Mouse (Mus musculus): Measurements from ENCODE around the gene Arl5c. TPM values are rescaled to one million over a fixed set of nuclear protein-coding genes. Genes with fewer than 3 reads are reported as not detected.

Arl5c gene
- 2.1 TPM for polyA plus RNA-seq (2012; fragmentation: generic; extraction: Trizol)

DNA sequence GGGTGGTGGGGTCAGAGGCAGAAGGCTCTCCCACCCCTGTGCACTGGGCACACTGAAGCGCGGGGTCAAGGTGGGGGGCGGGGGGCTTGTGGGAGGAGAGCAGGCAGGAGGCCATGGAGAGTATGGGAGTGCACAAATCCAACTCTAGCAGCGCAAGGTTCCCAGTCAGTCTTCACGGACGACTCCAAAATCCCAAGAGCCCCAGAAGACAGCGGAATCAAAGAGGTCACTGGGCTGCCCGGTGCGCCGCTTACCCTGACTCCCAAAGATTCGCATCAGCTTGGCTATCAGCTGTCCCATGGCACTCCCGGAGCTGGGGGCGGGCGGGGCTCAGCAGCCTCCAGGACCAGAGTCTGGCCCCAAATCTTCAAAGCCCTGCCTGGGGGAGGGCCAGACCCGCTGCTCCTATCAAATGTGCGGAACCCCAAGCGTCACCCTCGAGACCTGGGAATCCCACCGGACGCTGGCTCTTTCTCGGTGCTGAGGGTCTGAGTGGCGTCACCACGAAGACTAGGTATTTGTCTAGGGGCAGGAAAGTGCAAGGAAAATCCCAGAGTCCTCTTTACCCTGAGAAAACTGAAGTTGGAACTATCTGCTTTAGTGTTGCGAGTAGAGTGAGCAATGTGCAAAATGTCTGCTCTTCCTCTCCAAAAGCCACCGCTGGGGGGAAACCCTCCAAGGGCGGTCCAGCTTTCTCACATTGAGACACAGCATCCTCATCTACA is at the start of gene Arl5c:
TSS of gene Arl5c (minus strand) at position 618 of the 725 bp plus-strand sequence.
- Histone ChIP-seq H3K79me2 (ENCODE audit: control insufficient read depth, insufficient read depth) (no peaks in the 10 kb centered on the region), H3K4me2 (ENCODE audit: low read depth) (peak within 1 kb of the TSS; percentile 71), H3K27me3 (ENCODE audit: control insufficient read depth, insufficient read depth, insufficient read length) (no peaks in the 10 kb centered on the region), H3K4me3 (peak within 1 kb of the TSS; percentile 26), H3K36me3 (ENCODE audit: control insufficient read depth, insufficient read depth) (no peaks in the 10 kb centered on the region), H3ac (ENCODE audit: control insufficient read depth, insufficient read length) (no peak within 1 kb of the TSS)
- TF ChIP-seq POLR2A (IDR thresholded peaks at IDR 0.05; ENCODE audit: insufficient read length, low read depth) (peak; percentile 32), E2F4 (IDR thresholded peaks at IDR 0.05; ENCODE audit: insufficient read depth) (no peak), TCF3 (IDR thresholded peaks at IDR 0.05; ENCODE audit: insufficient read length, low read depth) (no peak), SRF (IDR thresholded peaks at IDR 0.05; ENCODE audit: control insufficient read depth, insufficient read length, low read depth) (no peak), MAX (IDR thresholded peaks at IDR 0.05; ENCODE audit: low read depth) (no peak), CEBPB (IDR thresholded peaks at IDR 0.05; ENCODE audit: insufficient read depth, poor library complexity, severe bottlenecking) (no peak), POLR2AphosphoS2 (IDR thresholded peaks at IDR 0.05; ENCODE audit: insufficient read length, low read depth) (no peak), USF1 (IDR thresholded peaks at IDR 0.05; ENCODE audit: low read depth) (no peak), MYOG (IDR thresholded peaks at IDR 0.05; ENCODE audit: control insufficient read depth in 1 of 3, insufficient read depth in 1 of 3, insufficient read length in 2 of 3, low read depth in 2 of 3) (peak in 1 of 3 experiments; percentile 29), MYOD1 (IDR thresholded peaks at IDR 0.05; ENCODE audit: control insufficient read depth in 1 of 3, insufficient read length in 2 of 3, low read depth in 2 of 3) (peak in 1 of 3 experiments; percentile 8)

DNA sequence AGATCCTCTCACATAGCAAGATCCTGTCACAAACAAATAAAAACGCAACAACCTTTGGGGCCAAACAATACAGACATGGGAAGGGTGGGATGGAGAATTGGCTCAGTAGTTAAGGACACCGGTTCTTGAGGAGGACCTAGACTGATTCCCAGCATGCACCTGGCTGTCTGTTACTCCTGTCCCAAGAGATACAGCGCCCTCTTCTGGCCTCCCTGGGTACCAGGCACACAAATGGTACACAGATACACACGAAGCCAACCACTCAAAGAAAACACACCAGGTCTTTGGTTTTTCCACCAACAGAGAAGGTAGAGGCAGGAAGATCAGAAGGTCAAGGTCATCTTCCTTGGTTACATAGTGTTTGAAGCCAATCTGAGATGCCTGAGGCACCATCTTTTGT is 49.6 kb upstream of the Arl5c start:
- no peak overlapping the region for H3ac ChIP-seq (ENCODE audit: control insufficient read depth, insufficient read length)
- no peak for TF ChIP-seq USF1 (IDR thresholded peaks at IDR 0.05; ENCODE audit: low read depth)
- no peak overlapping the region for H3K4me3 ChIP-seq
- peaks cover 47% of the 10 kb centered on the region for H3K79me2 ChIP-seq (ENCODE audit: control insufficient read depth, insufficient read depth)
- H3K27me3 ChIP-seq (ENCODE audit: control insufficient read depth, insufficient read depth, insufficient read length): no peaks in the 10 kb centered on the region
- H3K36me3 ChIP-seq (ENCODE audit: control insufficient read depth, insufficient read depth): no peaks in the 10 kb centered on the region
- no peak overlapping the region for H3K4me2 ChIP-seq (ENCODE audit: low read depth)

DNA sequence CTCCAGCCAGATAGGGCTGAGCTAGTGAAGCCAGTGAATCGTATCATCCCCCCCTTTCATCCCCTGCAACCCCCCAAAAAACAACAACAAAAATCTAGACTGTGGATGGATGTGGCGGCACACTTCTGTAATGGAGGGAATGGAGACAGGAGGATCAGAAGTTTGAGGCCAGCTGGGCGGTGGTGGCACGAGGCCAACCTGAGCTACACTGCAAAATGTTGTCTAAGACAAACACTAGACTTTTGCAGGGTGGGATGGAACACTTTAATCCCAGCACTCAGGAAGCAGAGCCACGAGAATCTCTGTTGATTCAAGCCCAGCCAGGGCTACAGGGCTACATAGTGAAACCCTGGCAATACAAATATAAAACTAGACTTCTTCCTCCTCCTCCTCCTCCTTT is 48.1 kb upstream of the Arl5c start:
- H3K4me3 ChIP-seq: no peak overlapping the region
- TF ChIP-seq MYOD1 (IDR thresholded peaks at IDR 0.05; ENCODE audit: control insufficient read depth in 1 of 3, insufficient read length in 2 of 3, low read depth in 2 of 3) (no peak), SRF (IDR thresholded peaks at IDR 0.05; ENCODE audit: control insufficient read depth, insufficient read length, low read depth) (no peak), USF1 (IDR thresholded peaks at IDR 0.05; ENCODE audit: low read depth) (no peak), CEBPB (IDR thresholded peaks at IDR 0.05; ENCODE audit: insufficient read depth, poor library complexity, severe bottlenecking) (no peak), POLR2AphosphoS2 (IDR thresholded peaks at IDR 0.05; ENCODE audit: insufficient read length, low read depth) (no peak), MYOG (IDR thresholded peaks at IDR 0.05; ENCODE audit: control insufficient read depth in 1 of 3, insufficient read depth in 1 of 3, insufficient read length in 2 of 3, low read depth in 2 of 3) (no peak), MAX (IDR thresholded peaks at IDR 0.05; ENCODE audit: low read depth) (no peak), REST (IDR thresholded peaks at IDR 0.05; ENCODE audit: insufficient read depth, insufficient read length) (no peak), TCF3 (IDR thresholded peaks at IDR 0.05; ENCODE audit: insufficient read length, low read depth) (no peak), POLR2A (IDR thresholded peaks at IDR 0.05; ENCODE audit: insufficient read length, low read depth) (no peak)
- no peaks in the 10 kb centered on the region for H3K27me3 ChIP-seq (ENCODE audit: control insufficient read depth, insufficient read depth, insufficient read length)

DNA sequence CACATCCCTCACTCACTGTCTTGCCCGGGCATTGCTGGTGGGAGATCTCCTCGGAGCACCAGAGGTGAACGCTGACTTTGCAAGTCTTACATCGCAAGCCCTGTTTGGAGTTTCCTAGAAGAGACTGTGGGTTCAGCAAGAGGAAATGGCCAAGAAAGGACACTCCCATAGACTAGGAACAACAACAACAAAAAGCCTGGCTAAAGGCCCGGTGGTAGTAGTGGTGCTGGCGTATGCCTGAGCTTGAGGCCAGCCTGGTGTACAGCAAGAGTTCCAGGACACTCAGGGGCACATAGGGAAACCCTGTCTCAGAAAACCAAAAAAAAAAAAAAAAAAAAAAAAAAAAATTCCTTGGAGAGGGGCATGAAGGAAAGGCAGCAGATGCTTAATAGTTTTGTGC is 46.8 kb upstream of the Arl5c start:
- Histone ChIP-seq H3ac (ENCODE audit: control insufficient read depth, insufficient read length) (no peak overlapping the region), H3K4me3 (no peak overlapping the region), H3K4me2 (ENCODE audit: low read depth) (no peak overlapping the region), H3K79me2 (ENCODE audit: control insufficient read depth, insufficient read depth) (peaks cover 22% of the 10 kb centered on the region), H3K27me3 (ENCODE audit: control insufficient read depth, insufficient read depth, insufficient read length) (no peaks in the 10 kb centered on the region), H3K36me3 (ENCODE audit: control insufficient read depth, insufficient read depth) (peaks cover 5% of the 10 kb centered on the region)
- TF ChIP-seq E2F4 (IDR thresholded peaks at IDR 0.05; ENCODE audit: insufficient read depth) (no peak), POLR2A (IDR thresholded peaks at IDR 0.05; ENCODE audit: insufficient read length, low read depth) (no peak), REST (IDR thresholded peaks at IDR 0.05; ENCODE audit: insufficient read depth, insufficient read length) (no peak), TCF3 (IDR thresholded peaks at IDR 0.05; ENCODE audit: insufficient read length, low read depth) (no peak), CEBPB (IDR thresholded peaks at IDR 0.05; ENCODE audit: insufficient read depth, poor library complexity, severe bottlenecking) (no peak), TCF12 (IDR thresholded peaks at IDR 0.05; ENCODE audit: insufficient read depth, poor library complexity, severe bottlenecking) (no peak), MYOD1 (IDR thresholded peaks at IDR 0.05; ENCODE audit: control insufficient read depth in 1 of 3, insufficient read length in 2 of 3, low read depth in 2 of 3) (no peak), POLR2AphosphoS2 (IDR thresholded peaks at IDR 0.05; ENCODE audit: insufficient read length, low read depth) (no peak), USF1 (IDR thresholded peaks at IDR 0.05; ENCODE audit: low read depth) (no peak), SRF (IDR thresholded peaks at IDR 0.05; ENCODE audit: control insufficient read depth, insufficient read length, low read depth) (no peak), MAX (IDR thresholded peaks at IDR 0.05; ENCODE audit: low read depth) (no peak), MYOG (IDR thresholded peaks at IDR 0.05; ENCODE audit: control insufficient read depth in 1 of 3, insufficient read depth in 1 of 3, insufficient read length in 2 of 3, low read depth in 2 of 3) (no peak)

More for the DNA sequence above, 48.1 kb upstream of the Arl5c start:
- Histone ChIP-seq H3K4me2 (ENCODE audit: low read depth) (no peak overlapping the region), H3K36me3 (ENCODE audit: control insufficient read depth, insufficient read depth) (peaks cover 5% of the 10 kb centered on the region), H3K79me2 (ENCODE audit: control insufficient read depth, insufficient read depth) (peaks cover 32% of the 10 kb centered on the region), H3ac (ENCODE audit: control insufficient read depth, insufficient read length) (no peak overlapping the region)

DNA sequence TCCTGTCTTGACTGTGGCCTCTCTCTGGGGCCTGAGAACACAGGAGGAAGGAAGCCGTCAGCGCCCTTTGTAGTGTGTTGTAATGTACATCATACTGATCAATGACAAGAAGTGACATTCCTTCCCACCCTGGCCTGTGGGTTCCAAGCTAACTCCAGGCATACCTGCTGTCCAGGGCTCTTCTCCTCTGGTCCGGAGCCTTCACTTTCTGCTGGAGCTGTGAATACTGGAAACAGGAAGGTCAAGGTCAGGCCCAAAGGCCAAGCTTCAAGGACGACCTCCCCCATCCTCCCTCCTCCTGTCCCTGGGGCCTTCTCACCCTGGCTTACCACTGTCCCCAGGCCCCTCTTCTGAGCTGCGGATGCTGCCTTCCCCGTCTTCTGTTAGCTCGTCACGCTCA is 45.0 kb upstream of the Arl5c start:
- H3K4me3 ChIP-seq: no peak overlapping the region
- peaks cover 16% of the 10 kb centered on the region for H3K79me2 ChIP-seq (ENCODE audit: control insufficient read depth, insufficient read depth)
- H3K4me2 ChIP-seq (ENCODE audit: low read depth): no peak overlapping the region
- peaks cover 5% of the 10 kb centered on the region for H3K36me3 ChIP-seq (ENCODE audit: control insufficient read depth, insufficient read depth)
- no peak overlapping the region for H3ac ChIP-seq (ENCODE audit: control insufficient read depth, insufficient read length)
- TF ChIP-seq SRF (IDR thresholded peaks at IDR 0.05; ENCODE audit: control insufficient read depth, insufficient read length, low read depth) (no peak), TCF12 (IDR thresholded peaks at IDR 0.05; ENCODE audit: insufficient read depth, poor library complexity, severe bottlenecking) (no peak), MAX (IDR thresholded peaks at IDR 0.05; ENCODE audit: low read depth) (no peak), CEBPB (IDR thresholded peaks at IDR 0.05; ENCODE audit: insufficient read depth, poor library complexity, severe bottlenecking) (no peak), POLR2AphosphoS2 (IDR thresholded peaks at IDR 0.05; ENCODE audit: insufficient read length, low read depth) (no peak), USF1 (IDR thresholded peaks at IDR 0.05; ENCODE audit: low read depth) (no peak), POLR2A (IDR thresholded peaks at IDR 0.05; ENCODE audit: insufficient read length, low read depth) (no peak), REST (IDR thresholded peaks at IDR 0.05; ENCODE audit: insufficient read depth, insufficient read length) (no peak), MYOG (IDR thresholded peaks at IDR 0.05; ENCODE audit: control insufficient read depth in 1 of 3, insufficient read depth in 1 of 3, insufficient read length in 2 of 3, low read depth in 2 of 3) (no peak), TCF3 (IDR thresholded peaks at IDR 0.05; ENCODE audit: insufficient read length, low read depth) (no peak), MYOD1 (IDR thresholded peaks at IDR 0.05; ENCODE audit: control insufficient read depth in 1 of 3, insufficient read length in 2 of 3, low read depth in 2 of 3) (no peak), E2F4 (IDR thresholded peaks at IDR 0.05; ENCODE audit: insufficient read depth) (no peak)
- H3K27me3 ChIP-seq (ENCODE audit: control insufficient read depth, insufficient read depth, insufficient read length): no peaks in the 10 kb centered on the region

Data from myocyte (in vitro differentiated cells).